18 mouse cellular contexts compared by ENCODE assay signal in genomic region chr8:89382538-89383380, GRCm38 (mm10).
DNase-seq lines count a peak whose midpoint lies in the region; ATAC-seq and TF ChIP-seq lines count a peak whose summit lies in the region.
"Had no signal": no experiment of that assay in that cellular context is flagged by ENCODE, and none has a peak within 500 bp of the region (broad histone marks: within the 10 kb centered on the region; RNA-seq: fewer than 3 reads in every experiment).

No protein-coding gene starts in this region.

- H3K9me3 ChIP-seq in forebrain, embryonic 11.5 days (ENCODE audit: control insufficient read depth, low read length), result no peaks in the 10 kb centered on the region
- H3K9me3 ChIP-seq in forebrain, embryonic 15.5 days, result no peaks in the 10 kb centered on the region
- no peaks in the 10 kb centered on the region for H3K9me3 ChIP-seq in kidney, postnatal 0 days (replicated peaks; ENCODE audit: low read length)
- H3K9me3 ChIP-seq in embryonic facial prominence, embryonic 14.5 days (ENCODE audit: control insufficient read depth, low read length), result no peaks in the 10 kb centered on the region
- no peaks in the 10 kb centered on the region for H3K9me3 ChIP-seq in neural tube, embryonic 11.5 days (ENCODE audit: control insufficient read depth, low read length)

- no peaks in the 10 kb centered on the region for H3K36me3 ChIP-seq in forebrain, embryonic 11.5 days (ENCODE audit: control insufficient read depth, insufficient read depth, low read length)
- H3K36me3 ChIP-seq in forebrain, embryonic 15.5 days, result no peaks in the 10 kb centered on the region
- H3K36me3 ChIP-seq in kidney, postnatal 0 days (ENCODE audit: insufficient read depth, low read length), result no peaks in the 10 kb centered on the region
- H3K36me3 ChIP-seq in embryonic facial prominence, embryonic 14.5 days (ENCODE audit: control insufficient read depth, insufficient read depth, low read length), result no peaks in the 10 kb centered on the region
- H3K36me3 ChIP-seq in neural tube, embryonic 11.5 days (ENCODE audit: control insufficient read depth, insufficient read depth, low read length), result no peaks in the 10 kb centered on the region
- H3K36me3 ChIP-seq: G1E had no signal

- H3K27ac ChIP-seq in forebrain, embryonic 11.5 days (ENCODE audit: low read depth, low read length), result no peak overlapping the region
- no peak overlapping the region for H3K27ac ChIP-seq in forebrain, embryonic 15.5 days (replicated peaks)
- no peak overlapping the region for H3K27ac ChIP-seq in kidney, postnatal 0 days
- no peak overlapping the region for H3K27ac ChIP-seq in embryonic facial prominence, embryonic 14.5 days (replicated peaks; ENCODE audit: low read depth, low read length)
- peak overlapping the region; percentile 40; the same call in 1 of the 2 replicates for H3K27ac ChIP-seq in neural tube, embryonic 11.5 days (ENCODE audit: low read depth, low read length)

- H3K4me2 ChIP-seq in forebrain, embryonic 11.5 days (ENCODE audit: low read depth, low read length, severe bottlenecking), result no peak overlapping the region
- no peak overlapping the region for H3K4me2 ChIP-seq in forebrain, embryonic 15.5 days (replicated peaks)
- H3K4me2 ChIP-seq in kidney, postnatal 0 days (ENCODE audit: low read length), result no peak overlapping the region
- no peak overlapping the region for H3K4me2 ChIP-seq in embryonic facial prominence, embryonic 14.5 days (ENCODE audit: low read depth, low read length)
- no peak overlapping the region for H3K4me2 ChIP-seq in neural tube, embryonic 11.5 days (ENCODE audit: low read depth)

- H3K9ac ChIP-seq in forebrain, embryonic 11.5 days (ENCODE audit: low read length), result no peak overlapping the region
- no peak overlapping the region for H3K9ac ChIP-seq in forebrain, embryonic 15.5 days (replicated peaks)
- H3K9ac ChIP-seq in kidney, postnatal 0 days (ENCODE audit: low read depth, low read length), result no peak overlapping the region
- no peak overlapping the region for H3K9ac ChIP-seq in embryonic facial prominence, embryonic 14.5 days (ENCODE audit: low read depth, low read length)
- no peak overlapping the region for H3K9ac ChIP-seq in neural tube, embryonic 11.5 days (ENCODE audit: low read length)
- H3K9ac ChIP-seq: liver, postnatal 0 days had no signal

- no peak for ATAC-seq in forebrain, embryonic 11.5 days (replicated peaks; ENCODE audit: low FRiP score)
- ATAC-seq in forebrain, embryonic 15.5 days (replicated peaks), result no peak
- no peak for ATAC-seq in kidney, postnatal 0 days (replicated peaks; ENCODE audit: low FRiP score, low read depth)
- ATAC-seq in embryonic facial prominence, embryonic 14.5 days (ENCODE audit: low read depth), result peak; percentile 65; the same call in 1 of the 2 replicates
- ATAC-seq in neural tube, embryonic 11.5 days (ENCODE audit: insufficient read depth, low FRiP score, low TSS enrichment), result no peak
- ATAC-seq: activated CD4-positive, CD25-positive, alpha-beta regulatory T cell, adult 4 months; forebrain, embryonic 14.5 days; liver, postnatal 0 days had no signal

- H3K4me3 ChIP-seq in forebrain, embryonic 11.5 days (ENCODE audit: low read depth, low read length), result no peak overlapping the region
- no peak overlapping the region for H3K4me3 ChIP-seq in forebrain, embryonic 15.5 days
- no peak overlapping the region for H3K4me3 ChIP-seq in kidney, postnatal 0 days (replicated peaks; ENCODE audit: low read depth, low read length)
- H3K4me3 ChIP-seq in embryonic facial prominence, embryonic 14.5 days (ENCODE audit: low read depth, low read length), result no peak overlapping the region
- H3K4me3 ChIP-seq in neural tube, embryonic 11.5 days (ENCODE audit: low read depth, low read length), result no peak overlapping the region
- H3K4me3 ChIP-seq: megakaryocyte, embryonic 14.5 days had no signal

- 62% methylated on average over 9 of the region's 9 CpGs for WGBS in forebrain, embryonic 11.5 days
- 58% methylated on average over 9 of the region's 9 CpGs for WGBS in forebrain, embryonic 15.5 days
- 15% methylated on average over 9 of the region's 9 CpGs for WGBS in kidney, postnatal 0 days
- WGBS in embryonic facial prominence, embryonic 14.5 days, result 37% methylated on average over 9 of the region's 9 CpGs
- WGBS in neural tube, embryonic 11.5 days, result 27% methylated on average over 9 of the region's 9 CpGs

- no peak for TF ChIP-seq CTCF in kidney, postnatal 0 days (IDR thresholded peaks at IDR 0.05; ENCODE audit: low read depth)

- H3K27me3 ChIP-seq in forebrain, embryonic 11.5 days (ENCODE audit: control insufficient read depth, insufficient read depth, low read length), result no peaks in the 10 kb centered on the region
- H3K27me3 ChIP-seq in forebrain, embryonic 15.5 days, result no peaks in the 10 kb centered on the region
- no peaks in the 10 kb centered on the region for H3K27me3 ChIP-seq in kidney, postnatal 0 days (ENCODE audit: insufficient read depth, low read length)
- H3K27me3 ChIP-seq in embryonic facial prominence, embryonic 14.5 days (replicated peaks; ENCODE audit: control insufficient read depth, insufficient read depth, low read length), result no peaks in the 10 kb centered on the region
- H3K27me3 ChIP-seq in neural tube, embryonic 11.5 days (ENCODE audit: control insufficient read depth, insufficient read depth, low read length), result no peaks in the 10 kb centered on the region
- H3K27me3 ChIP-seq: megakaryocyte, embryonic 14.5 days had no signal

- H3K4me1 ChIP-seq in forebrain, embryonic 11.5 days (replicated peaks; ENCODE audit: control insufficient read depth, insufficient read depth, low read length), result peaks cover 22% of the 10 kb centered on the region
- peaks cover 6% of the 10 kb centered on the region for H3K4me1 ChIP-seq in forebrain, embryonic 15.5 days
- H3K4me1 ChIP-seq in kidney, postnatal 0 days (replicated peaks; ENCODE audit: insufficient read depth, low read length), result peaks cover 10% of the 10 kb centered on the region; the same call in 1 of the 2 replicates
- H3K4me1 ChIP-seq in embryonic facial prominence, embryonic 14.5 days (ENCODE audit: control insufficient read depth, insufficient read depth, low read length), result peaks cover 9% of the 10 kb centered on the region
- H3K4me1 ChIP-seq in neural tube, embryonic 11.5 days (ENCODE audit: control insufficient read depth, insufficient read depth, low read length), result peaks cover 37% of the 10 kb centered on the region
- H3K4me1 ChIP-seq: megakaryocyte, embryonic 14.5 days had no signal

- peak; percentile 52 for DNase-seq in forebrain, embryonic 11.5 days (ENCODE audit: low spot score)
- DNase-seq in kidney, postnatal 0 days (ENCODE audit: low spot score), result peak; percentile 17
- DNase-seq in kidney, adult 18-20 months, result no peak
- no peak for DNase-seq in embryonic facial prominence, embryonic 14.5 days (ENCODE audit: low spot score)
- DNase-seq in neural tube, embryonic 11.5 days (ENCODE audit: low spot score), result no peak
- DNase-seq in lung, adult 18-20 months, result no peak
- DNase-seq in cerebellum, adult 9-11 months, result no peak
- DNase-seq: adrenal gland, postnatal 10 days; cerebellum, adult 9-10 months; heart, adult 18-20 months; kidney, adult 8-10 months; liver, postnatal 0 days; right cerebral cortex, postnatal 25 days had no signal

Comparison
In these comparisons a context has a peak if more than half of its experiments do, and no peak if none do; other contexts are left out.
1. DNase-seq: peak in forebrain, embryonic 11.5 days (single experiment) and kidney, postnatal 0 days (single experiment); none in kidney, adult 18-20 months (single experiment), embryonic facial prominence, embryonic 14.5 days (single experiment), neural tube, embryonic 11.5 days (single experiment), lung, adult 18-20 months (0 of 2) and cerebellum, adult 9-11 months (single experiment).